Mouse (Mus musculus): ENCODE measurements at regions not wholly inside any gene's neighbourhood (a gene's known extent, or its start where the extent isn't known, plus 50 kb on each side); places are given as distances from the start of the nearest gene placed in this dataset.

GRCm38 (mm10) chr8:90556079-90556427 is 207.9 kb upstream of the Tox3 start:
- TF ChIP-seq CTCF (IDR thresholded peaks at IDR 0.05; ENCODE audit: borderline replicate concordance, insufficient read depth, low read length) (no peak), POLR2A (IDR thresholded peaks at IDR 0.05; ENCODE audit: low read depth, low read length) (no peak)

Measured in embryonic fibroblast, embryonic 13.5 days (primary cell).